Mouse (Mus musculus): ENCODE results near the gene Nol3. TPM values are rescaled to one million over a fixed set of nuclear protein-coding genes. Genes with fewer than 3 reads are reported as not detected.
A peak's percentile ranks its signal among the peaks of the same experiment; 100 is the strongest.

Nol3 gene
- polyA plus RNA-seq, 1 experiment = not detected

DNA sequence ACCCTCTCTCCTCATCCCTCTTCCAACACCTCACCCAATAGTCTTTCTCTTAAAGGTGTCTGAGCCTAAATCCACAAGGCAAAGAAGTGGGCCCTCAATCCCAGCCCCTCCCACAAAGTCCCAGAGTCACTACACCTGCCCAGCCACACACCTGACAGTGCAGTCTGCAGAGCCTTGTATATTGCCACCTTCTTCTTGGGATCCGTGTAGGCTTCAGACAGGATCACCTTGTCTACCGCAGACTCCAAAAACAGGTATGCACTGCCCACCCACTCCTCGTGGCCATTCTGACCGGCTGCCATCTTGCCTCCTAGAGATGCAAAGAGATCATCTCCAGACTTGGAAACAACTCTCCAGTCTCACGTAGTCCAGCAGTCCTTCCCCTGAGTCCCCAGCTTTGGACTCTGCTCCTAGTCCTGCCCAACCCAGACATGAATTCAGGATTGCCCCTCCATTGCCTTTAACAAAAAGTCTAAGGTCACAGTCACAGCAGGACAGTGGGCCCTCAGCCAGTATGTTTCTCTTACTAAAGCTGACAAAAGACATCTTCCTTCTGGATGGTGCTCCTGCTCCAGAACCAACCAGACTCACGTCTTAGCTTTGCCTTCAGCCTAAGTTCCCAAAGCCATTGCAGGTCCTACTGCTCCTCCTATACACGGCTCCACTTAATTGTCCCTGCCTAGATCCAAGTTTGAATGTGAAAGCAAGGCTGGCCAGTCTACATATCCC is 15.4 kb upstream of the Nol3 start:
- Histone ChIP-seq H3K4me3 (ENCODE audit: insufficient read depth, low read depth, low read length) (no peak overlapping the region), H3K27ac (ENCODE audit: insufficient read depth, low read depth, low read length) (no peak overlapping the region), H3K4me1 (ENCODE audit: control insufficient read depth, insufficient read depth, low read length) (peaks cover 24% of the 10 kb centered on the region)
- 81% methylated on average over 7 of the region's 7 CpGs for WGBS
- TF ChIP-seq POLR2A (IDR thresholded peaks at IDR 0.05; ENCODE audit: insufficient read depth, low read depth, low read length) = no peak
- TF ChIP-seq CTCF (IDR thresholded peaks at IDR 0.05; ENCODE audit: insufficient read depth, low read depth, low read length) = no peak

DNA sequence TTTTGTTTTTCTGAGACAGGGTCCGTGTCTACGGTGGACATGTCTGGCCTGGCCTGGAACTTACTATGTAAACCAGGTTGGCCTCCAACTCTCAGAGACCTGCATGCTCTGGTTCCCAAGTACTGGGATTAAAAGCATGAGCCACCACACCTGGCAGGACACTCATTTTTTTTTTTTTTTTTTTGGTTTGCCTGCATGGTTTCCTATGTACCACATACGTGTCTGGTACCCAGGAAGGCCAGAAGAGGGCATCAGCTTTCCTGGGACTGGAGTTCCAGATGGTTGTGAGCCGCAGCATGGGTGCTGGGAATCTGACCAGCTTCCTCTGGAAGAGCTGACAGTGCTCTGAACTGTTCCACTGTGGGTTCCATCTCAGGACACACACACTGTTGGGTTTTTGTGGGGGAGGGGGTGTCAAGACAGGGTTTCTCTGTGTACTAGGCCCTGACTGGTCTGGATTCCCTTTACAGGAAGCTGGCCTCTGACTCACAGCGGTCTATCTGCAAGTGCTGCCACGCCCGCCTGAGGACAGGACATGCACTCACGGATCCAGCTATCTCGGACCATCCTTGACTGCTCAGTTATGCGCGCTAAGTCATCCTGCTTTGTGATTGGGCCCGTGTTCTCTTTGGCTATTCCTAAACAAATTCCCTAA is 14.5 kb upstream of the Nol3 start:
- 92% methylated on average over 12 of the region's 12 CpGs for WGBS
- H3K27ac ChIP-seq (ENCODE audit: insufficient read depth, low read depth, low read length) = no peak overlapping the region
- H3K4me1 ChIP-seq (ENCODE audit: control insufficient read depth, insufficient read depth, low read length) = peaks cover 24% of the 10 kb centered on the region
- TF ChIP-seq POLR2A (IDR thresholded peaks at IDR 0.05; ENCODE audit: insufficient read depth, low read depth, low read length) (no peak), CTCF (IDR thresholded peaks at IDR 0.05; ENCODE audit: insufficient read depth, low read depth, low read length) (no peak)
- H3K4me3 ChIP-seq (ENCODE audit: insufficient read depth, low read depth, low read length) = no peak overlapping the region

DNA sequence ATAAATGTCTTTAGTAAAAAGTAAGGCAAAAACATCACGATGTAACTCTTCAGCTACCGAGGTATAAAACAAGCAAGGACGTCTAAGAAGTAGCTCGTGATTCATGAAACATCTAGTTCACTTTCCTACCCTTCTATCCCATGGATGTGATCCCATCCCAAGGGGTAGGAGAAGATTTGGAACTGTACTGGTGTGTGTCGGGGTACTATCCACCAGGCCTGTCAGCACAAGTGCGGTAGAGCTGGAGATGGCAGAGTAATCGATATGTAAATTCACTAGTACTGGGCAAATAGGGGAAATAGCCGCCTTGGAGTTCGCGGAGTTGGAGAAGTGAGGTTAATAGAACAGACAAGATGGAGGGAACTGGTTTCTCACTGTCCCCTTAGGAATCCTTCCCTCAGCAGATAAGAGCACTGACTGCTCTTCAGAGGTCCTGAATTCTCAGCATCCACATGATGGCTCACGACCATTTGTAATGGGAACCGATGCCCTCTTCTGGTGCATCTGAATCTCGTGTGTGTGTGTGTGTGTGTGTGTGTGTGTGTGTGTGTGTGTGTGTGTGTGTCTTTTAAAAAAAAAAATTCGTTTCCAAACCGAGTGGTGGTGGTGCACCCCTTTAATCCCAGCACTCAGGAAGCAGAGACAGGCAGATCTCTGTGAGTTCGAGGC is 12.6 kb upstream of the Nol3 start:
- TF ChIP-seq CTCF (IDR thresholded peaks at IDR 0.05; ENCODE audit: insufficient read depth, low read depth, low read length) = no peak
- TF ChIP-seq POLR2A (IDR thresholded peaks at IDR 0.05; ENCODE audit: insufficient read depth, low read depth, low read length) = no peak
- no peak overlapping the region for H3K4me3 ChIP-seq (ENCODE audit: insufficient read depth, low read depth, low read length)
- H3K27ac ChIP-seq (ENCODE audit: insufficient read depth, low read depth, low read length) = no peak overlapping the region
- H3K4me1 ChIP-seq (ENCODE audit: control insufficient read depth, insufficient read depth, low read length) = peaks cover 30% of the 10 kb centered on the region
- 41% methylated on average over 16 of the region's 16 CpGs for WGBS

DNA sequence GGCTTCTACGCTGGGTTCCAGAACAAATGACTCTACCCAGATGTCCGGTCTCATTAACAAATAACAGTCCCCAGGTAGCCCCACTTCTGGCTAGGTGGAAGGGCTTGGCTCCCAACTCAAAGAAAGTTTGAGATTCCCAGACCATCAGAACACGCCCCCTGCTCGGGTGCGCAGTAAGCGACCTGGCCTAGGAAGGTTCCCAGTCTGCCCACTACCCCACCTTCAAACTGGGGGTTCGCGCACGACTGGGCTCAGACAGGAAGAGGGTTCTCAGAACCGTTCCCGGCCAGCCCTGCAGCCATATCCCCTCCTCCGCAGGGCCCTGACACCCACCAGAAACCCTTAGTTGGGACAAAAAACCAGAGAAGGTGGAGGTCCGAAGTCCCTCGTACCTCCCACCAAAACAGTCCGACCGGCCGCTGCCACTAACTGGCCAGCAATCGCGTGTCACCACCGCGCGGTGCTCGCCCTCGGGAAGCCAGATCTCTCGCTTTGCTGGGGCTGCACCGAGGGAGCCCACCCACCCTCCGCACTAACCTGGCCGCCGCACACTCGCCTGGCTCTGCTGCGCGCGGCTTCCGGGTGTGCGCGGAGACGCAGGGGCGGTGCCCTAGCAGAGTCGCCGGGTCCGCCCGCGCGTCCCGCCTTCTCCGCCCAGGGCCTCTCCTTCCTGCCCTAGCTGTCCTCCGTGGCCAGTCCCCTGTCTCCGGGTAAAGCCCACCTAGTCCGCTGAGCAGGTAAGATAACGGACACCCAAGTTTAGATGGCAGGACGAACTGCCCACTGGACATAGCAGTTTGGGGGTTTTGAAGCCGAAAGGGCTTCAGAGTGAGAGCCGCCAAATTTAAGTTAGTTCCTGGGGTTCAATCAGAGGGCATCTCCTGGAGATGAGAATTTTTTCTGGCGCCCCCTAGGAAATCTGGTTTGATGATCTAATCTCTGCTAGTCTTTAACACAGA is 11.6 kb upstream of the Nol3 start, which contains the start of the genes Tradd and Fbxl8:
TSS of gene Tradd (minus strand) at position 586 of the 959 bp plus-strand sequence.
TSS of gene Fbxl8 (plus strand) at position 625 of the 959 bp plus-strand sequence.
- WGBS = 2% methylated on average over 54 of the region's 54 CpGs
- no peak within 1 kb of the TSS for H3K27ac ChIP-seq (ENCODE audit: insufficient read depth, low read depth, low read length)
- peak within 1 kb of the TSS; percentile 54 for H3K4me3 ChIP-seq (ENCODE audit: insufficient read depth, low read depth, low read length)
- peaks cover 28% of the 10 kb centered on the region for H3K4me1 ChIP-seq (ENCODE audit: control insufficient read depth, insufficient read depth, low read length)
- peak; percentile 29; the same call in 1 of the 2 replicates for TF ChIP-seq POLR2A (IDR thresholded peaks at IDR 0.05; ENCODE audit: insufficient read depth, low read depth, low read length)
- no peak for TF ChIP-seq CTCF (IDR thresholded peaks at IDR 0.05; ENCODE audit: insufficient read depth, low read depth, low read length)

DNA sequence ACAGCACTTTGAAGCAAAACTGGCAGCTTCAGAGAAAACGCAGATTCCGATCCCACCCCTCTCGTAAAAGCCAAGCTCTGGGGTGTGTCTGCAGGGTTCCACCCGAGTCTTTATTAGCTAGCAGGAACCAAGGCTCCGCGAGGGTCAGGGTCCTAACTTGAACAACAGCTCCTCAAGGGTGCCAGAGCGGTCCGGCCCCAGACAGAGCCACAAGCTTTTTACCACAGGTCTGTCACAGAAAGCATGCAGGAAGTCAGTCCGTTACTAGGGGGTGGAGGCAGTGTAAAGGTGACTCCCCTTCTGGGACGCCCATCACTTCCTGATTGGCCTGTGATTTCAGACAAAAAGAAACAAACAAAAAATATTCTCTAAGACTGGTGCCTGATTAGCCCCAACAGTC is 10.8 kb upstream of the Nol3 start:
- no peak overlapping the region for H3K27ac ChIP-seq (ENCODE audit: insufficient read depth, low read depth, low read length)
- WGBS = 21% methylated on average over 10 of the region's 10 CpGs
- H3K4me1 ChIP-seq (ENCODE audit: control insufficient read depth, insufficient read depth, low read length) = peaks cover 29% of the 10 kb centered on the region
- TF ChIP-seq CTCF (IDR thresholded peaks at IDR 0.05; ENCODE audit: insufficient read depth, low read depth, low read length) = no peak
- TF ChIP-seq POLR2A (IDR thresholded peaks at IDR 0.05; ENCODE audit: insufficient read depth, low read depth, low read length) = no peak
- H3K4me3 ChIP-seq (ENCODE audit: insufficient read depth, low read depth, low read length) = no peak overlapping the region

DNA sequence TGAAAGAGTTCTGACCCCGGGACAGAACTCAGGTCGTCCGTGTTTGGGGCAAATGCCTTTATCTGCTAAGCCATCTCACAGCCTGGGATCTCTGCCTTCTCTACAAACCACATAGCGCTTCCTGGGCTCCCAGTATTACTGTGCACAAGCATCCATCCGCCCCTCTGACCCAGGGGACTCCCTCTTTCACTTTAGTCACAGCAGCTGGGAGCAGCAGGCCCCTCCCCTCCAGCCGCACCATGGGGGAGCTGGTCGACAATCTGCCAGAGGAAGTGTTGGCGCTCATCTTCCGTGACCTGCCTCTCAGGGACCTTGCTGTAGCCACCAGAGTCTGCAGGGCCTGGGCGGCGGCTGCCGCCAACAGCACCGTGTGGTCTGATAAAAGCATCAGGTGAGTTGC is 9.2 kb upstream of the Nol3 start:
- TF ChIP-seq POLR2A (IDR thresholded peaks at IDR 0.05; ENCODE audit: insufficient read depth, low read depth, low read length) (no peak), CTCF (IDR thresholded peaks at IDR 0.05; ENCODE audit: insufficient read depth, low read depth, low read length) (no peak)
- Histone ChIP-seq H3K4me1 (ENCODE audit: control insufficient read depth, insufficient read depth, low read length) (peaks cover 37% of the 10 kb centered on the region), H3K27ac (ENCODE audit: insufficient read depth, low read depth, low read length) (no peak overlapping the region), H3K4me3 (ENCODE audit: insufficient read depth, low read depth, low read length) (no peak overlapping the region)
- 55% methylated on average over 13 of the region's 13 CpGs for WGBS

DNA sequence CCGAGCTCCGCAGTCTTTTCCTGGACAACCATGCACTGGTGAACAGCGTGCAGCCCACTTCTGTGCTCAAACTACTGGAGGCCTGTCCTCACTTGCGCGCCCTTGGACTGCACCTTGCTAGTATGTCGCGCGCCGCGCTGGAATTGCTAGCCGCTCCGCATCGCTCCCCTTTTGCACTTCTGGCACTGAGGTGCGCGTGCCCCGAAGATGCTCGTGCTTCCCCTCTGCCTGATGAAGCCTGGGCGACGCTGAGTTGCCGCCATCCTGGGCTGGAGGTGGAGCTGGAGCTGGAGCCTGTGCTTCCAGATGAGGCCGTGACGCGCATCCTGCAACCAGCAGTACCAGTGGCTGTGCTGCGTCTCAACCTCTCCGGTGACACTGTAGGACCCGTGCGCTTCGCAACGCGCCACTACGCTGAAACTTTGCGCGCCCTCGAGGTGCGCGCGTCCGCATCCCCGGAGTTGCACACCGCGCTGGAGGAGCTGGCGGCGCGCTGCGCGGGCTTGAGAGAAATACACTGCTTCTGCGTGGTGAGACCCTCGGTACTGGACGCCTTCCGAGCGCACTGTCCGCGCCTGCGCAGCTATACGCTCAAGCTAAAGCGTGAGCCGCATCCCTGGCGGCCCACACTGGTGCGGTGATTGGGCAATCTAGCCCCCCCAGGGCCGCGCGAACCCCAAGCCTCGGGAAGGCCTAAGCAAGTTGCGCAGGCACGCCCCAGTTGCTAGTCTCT is 7.4 kb upstream of the Nol3 start:
- H3K27ac ChIP-seq (ENCODE audit: insufficient read depth, low read depth, low read length) = peak overlapping the region; percentile 58
- TF ChIP-seq POLR2A (IDR thresholded peaks at IDR 0.05; ENCODE audit: insufficient read depth, low read depth, low read length) (0 out of 2 replicates have a peak, but pooled peaks have one; percentile 24), CTCF (IDR thresholded peaks at IDR 0.05; ENCODE audit: insufficient read depth, low read depth, low read length) (no peak)
- peak overlapping the region; percentile 50 for H3K4me3 ChIP-seq (ENCODE audit: insufficient read depth, low read depth, low read length)
- H3K4me1 ChIP-seq (ENCODE audit: control insufficient read depth, insufficient read depth, low read length) = peaks cover 37% of the 10 kb centered on the region
- 3% methylated on average over 65 of the region's 65 CpGs for WGBS

DNA sequence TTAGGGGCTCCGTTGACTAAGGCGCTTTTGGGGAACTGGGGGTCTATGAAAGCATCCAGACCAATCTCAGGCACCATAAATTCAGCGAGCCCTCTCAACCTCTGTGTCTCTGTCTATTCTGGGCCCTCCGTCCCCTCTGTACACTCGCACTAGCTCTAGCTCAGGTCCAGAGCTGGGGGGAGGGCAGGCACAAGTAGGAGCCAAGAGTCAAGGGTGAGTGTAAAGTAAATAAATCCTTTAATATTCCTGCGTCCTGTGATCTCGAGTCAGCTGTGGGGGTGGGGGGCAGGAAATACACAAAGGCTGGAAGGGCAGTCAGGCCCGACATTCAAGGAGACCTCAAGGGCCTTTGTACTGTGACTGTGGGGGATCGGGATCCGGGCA is 6.9 kb upstream of the Nol3 start:
- peaks cover 35% of the 10 kb centered on the region for H3K4me1 ChIP-seq (ENCODE audit: control insufficient read depth, insufficient read depth, low read length)

More for the DNA sequence above, 6.9 kb upstream of the Nol3 start:
- TF ChIP-seq CTCF (IDR thresholded peaks at IDR 0.05; ENCODE audit: insufficient read depth, low read depth, low read length) = no peak
- peak overlapping the region; percentile 58 for H3K27ac ChIP-seq (ENCODE audit: insufficient read depth, low read depth, low read length)
- 5% methylated on average over 10 of the region's 10 CpGs for WGBS
- peak overlapping the region; percentile 50 for H3K4me3 ChIP-seq (ENCODE audit: insufficient read depth, low read depth, low read length)
